Mouse (Mus musculus) spleen, adult 2 months (tissue): ENCODE data around the gene Wdr78.

Source experiments
- CTCF ChIP-seq: fragments of 200-500 bp; IDR thresholded peaks from 2 replicates; pipeline ENCODE4 v1.5.1; 2011; ENCODE audit warnings: mild to moderate bottlenecking, inconsistent platforms; ENCODE audit not compliant: insufficient read depth, insufficient read length, insufficient replicate concordance; ENCODE audit errors: extremely low read depth
- POLR2A ChIP-seq: fragments of 200-500 bp; IDR thresholded peaks from 2 replicates; pipeline ENCODE4 v1.6.1; 2011; ENCODE audit warnings: low read depth, low read length, inconsistent platforms

GRCm38 (mm10) chr4:103126533-103126932 lies 12.2 kb upstream of the Wdr78 start:
- TF ChIP-seq CTCF (no peak), POLR2A (no peak)
